Mouse (Mus musculus): ENCODE measurements at regions not wholly inside any gene's neighbourhood (a gene's known extent, or its start where the extent isn't known, plus 50 kb on each side); places are given as distances from the start of the nearest gene placed in this dataset.

DNA sequence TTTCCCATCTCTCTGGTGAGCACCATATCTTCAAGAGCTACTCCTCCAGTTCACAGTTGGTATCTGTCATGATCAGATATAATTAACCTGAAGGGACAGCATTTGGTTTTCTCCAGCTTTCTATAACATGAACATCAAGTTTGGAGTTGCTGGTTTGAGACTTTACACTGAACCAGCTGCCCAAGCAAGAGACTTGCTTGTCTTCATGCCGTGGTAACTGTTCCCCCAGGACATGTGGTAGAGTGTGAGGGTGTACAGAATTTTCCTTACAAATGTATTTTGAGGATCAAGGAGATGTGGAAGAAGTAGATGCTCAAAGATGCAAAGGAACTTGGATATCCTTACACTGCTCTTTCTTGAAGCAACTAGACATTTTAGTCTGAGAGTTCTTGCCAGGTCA lies 200.0 kb upstream of the Eci2 start:
- Histone ChIP-seq H3K4me1 (no peaks in the 10 kb centered on the region), H3K9ac (no peak overlapping the region), H3K27ac (no peak overlapping the region), H3K9me3 (no peaks in the 10 kb centered on the region), H3K4me3 (no peak overlapping the region), H3K4me2 (replicated peaks) (no peak overlapping the region), H3K36me3 (no peaks in the 10 kb centered on the region), H3K27me3 (no peaks in the 10 kb centered on the region)
- no peak for ATAC-seq (ENCODE audit: low FRiP score, low read depth)
- WGBS = 71% methylated on average over 1 of the region's 1 CpGs

DNA sequence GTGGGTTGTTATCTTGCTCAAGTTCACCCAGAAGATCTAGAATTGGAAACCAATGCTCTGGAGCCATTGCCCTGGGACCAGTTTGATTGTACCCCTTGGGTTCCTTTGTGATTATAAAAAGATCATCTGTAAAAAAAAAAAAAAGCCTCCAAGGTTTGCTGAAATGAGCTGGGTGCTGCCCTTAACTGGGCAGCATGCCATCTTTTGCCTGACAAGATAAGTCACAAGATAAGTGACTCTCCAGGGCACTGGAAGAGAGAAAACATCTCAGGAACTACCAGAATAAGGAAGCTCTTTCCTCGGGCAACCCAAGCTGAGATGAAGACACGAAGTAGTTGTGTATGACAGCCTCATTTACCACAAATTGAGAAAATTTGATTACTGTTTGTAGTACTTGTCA lies 202.7 kb upstream of the Eci2 start:
- no peak overlapping the region for H3K9ac ChIP-seq
- H3K27ac ChIP-seq = no peak overlapping the region
- H3K4me3 ChIP-seq = no peak overlapping the region
- H3K27me3 ChIP-seq = no peaks in the 10 kb centered on the region
- no peaks in the 10 kb centered on the region for H3K36me3 ChIP-seq
- WGBS = 70% methylated on average over 2 of the region's 2 CpGs
- H3K9me3 ChIP-seq = no peaks in the 10 kb centered on the region
- no peak for ATAC-seq (ENCODE audit: low FRiP score, low read depth)
- no peak overlapping the region for H3K4me2 ChIP-seq (replicated peaks)
- H3K4me1 ChIP-seq = no peaks in the 10 kb centered on the region

DNA sequence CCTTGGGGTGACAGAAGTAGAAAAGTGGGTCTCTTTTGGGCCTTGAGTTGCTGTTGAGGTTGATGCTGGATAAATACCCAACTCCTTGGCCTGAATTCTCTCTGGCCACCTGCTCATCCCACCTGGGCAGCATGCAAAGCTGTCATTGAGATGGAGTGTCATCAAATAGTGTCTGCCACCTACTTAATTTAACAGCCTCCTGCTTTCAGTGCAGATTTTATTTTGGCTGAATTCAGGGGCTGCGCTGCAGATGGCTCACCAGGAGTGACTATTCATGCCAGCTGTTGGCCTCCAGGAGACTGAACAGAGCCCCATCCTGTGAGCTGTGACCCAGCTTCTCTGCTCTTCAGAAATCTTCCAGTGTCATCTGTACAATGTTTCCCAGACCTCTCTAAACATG lies 206.7 kb upstream of the Eci2 start:
- Histone ChIP-seq H3K27me3 (no peaks in the 10 kb centered on the region), H3K9ac (no peak overlapping the region), H3K9me3 (no peaks in the 10 kb centered on the region), H3K4me2 (replicated peaks) (no peak overlapping the region), H3K36me3 (no peaks in the 10 kb centered on the region), H3K4me1 (no peaks in the 10 kb centered on the region), H3K4me3 (no peak overlapping the region), H3K27ac (no peak overlapping the region)
- no peak for ATAC-seq (ENCODE audit: low FRiP score, low read depth)
- 91% methylated on average over 1 of the region's 1 CpGs for WGBS

DNA sequence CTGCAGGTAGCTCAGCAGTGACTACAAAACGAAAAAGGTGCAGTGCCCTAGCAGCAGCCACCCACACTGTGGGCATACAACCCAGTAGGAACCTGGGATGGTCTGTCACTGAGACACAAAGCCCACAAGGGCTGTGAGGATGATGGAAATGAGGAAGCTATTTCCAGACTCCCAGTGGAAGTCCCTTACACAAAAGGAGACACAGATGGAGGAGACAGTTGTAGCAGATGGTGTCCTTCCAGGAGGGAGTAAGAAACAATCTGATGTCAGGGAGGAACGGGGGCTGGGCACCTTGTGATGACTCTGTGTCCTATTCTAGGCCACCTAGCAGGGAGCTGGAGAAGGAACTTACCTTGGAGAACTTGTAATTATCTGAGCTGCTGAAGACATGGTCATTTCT lies 214.5 kb upstream of the Eci2 start:
- 73% methylated on average over 2 of the region's 2 CpGs for WGBS
- Histone ChIP-seq H3K4me2 (replicated peaks) (no peak overlapping the region), H3K4me3 (no peak overlapping the region), H3K36me3 (no peaks in the 10 kb centered on the region), H3K27me3 (no peaks in the 10 kb centered on the region), H3K27ac (no peak overlapping the region), H3K9ac (no peak overlapping the region), H3K4me1 (no peaks in the 10 kb centered on the region), H3K9me3 (no peaks in the 10 kb centered on the region)
- ATAC-seq (ENCODE audit: low FRiP score, low read depth) = no peak

DNA sequence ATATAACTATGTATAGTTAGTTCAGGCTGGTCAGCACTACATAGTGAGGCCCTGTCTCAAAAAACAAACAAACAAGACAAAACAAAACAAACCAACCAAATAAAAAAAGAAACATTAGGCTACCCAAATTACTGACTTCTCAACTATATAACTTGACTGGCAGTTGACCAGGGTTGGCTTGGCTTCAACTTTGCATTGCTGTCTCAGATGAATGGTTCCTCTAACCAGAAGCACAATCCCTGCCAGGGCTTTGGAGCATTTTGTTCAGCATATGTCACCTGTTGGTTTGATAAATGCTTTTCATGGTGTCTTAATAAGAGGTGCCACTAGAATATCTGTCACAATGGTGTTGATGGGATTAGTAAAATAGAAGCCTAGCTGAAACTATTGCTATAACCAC lies 217.1 kb upstream of the Eci2 start:
- Histone ChIP-seq H3K27ac (no peak overlapping the region), H3K36me3 (no peaks in the 10 kb centered on the region), H3K27me3 (no peaks in the 10 kb centered on the region), H3K4me3 (no peak overlapping the region), H3K9ac (no peak overlapping the region), H3K4me1 (no peaks in the 10 kb centered on the region), H3K4me2 (replicated peaks) (no peak overlapping the region), H3K9me3 (no peaks in the 10 kb centered on the region)
- no peak for ATAC-seq (ENCODE audit: low FRiP score, low read depth)

DNA sequence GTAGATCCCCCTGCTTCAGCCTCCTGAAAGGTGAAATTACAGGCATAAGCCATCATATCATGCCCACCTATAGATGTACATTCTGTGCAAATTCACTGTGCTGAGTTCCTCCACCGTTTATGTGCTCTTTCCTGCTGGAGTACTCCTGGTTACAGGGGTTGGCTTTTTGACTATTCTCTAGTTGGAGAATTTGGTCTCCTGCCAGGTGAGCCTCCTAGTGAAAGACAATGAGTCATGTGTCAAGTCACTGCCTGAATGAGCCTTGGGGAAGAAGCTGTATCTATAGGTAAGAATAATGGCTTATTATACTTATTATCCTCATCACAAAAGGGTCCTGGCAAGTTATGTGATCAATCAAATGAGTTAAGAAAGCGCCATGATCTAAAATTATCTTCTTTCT lies 230.5 kb upstream of the Eci2 start:
- Histone ChIP-seq H3K27me3 (no peaks in the 10 kb centered on the region), H3K4me2 (replicated peaks) (no peak overlapping the region), H3K4me1 (no peaks in the 10 kb centered on the region), H3K27ac (no peak overlapping the region), H3K9me3 (no peaks in the 10 kb centered on the region), H3K4me3 (no peak overlapping the region), H3K36me3 (no peaks in the 10 kb centered on the region), H3K9ac (no peak overlapping the region)
- 79% methylated on average over 2 of the region's 2 CpGs for WGBS
- ATAC-seq (ENCODE audit: low FRiP score, low read depth) = no peak

DNA sequence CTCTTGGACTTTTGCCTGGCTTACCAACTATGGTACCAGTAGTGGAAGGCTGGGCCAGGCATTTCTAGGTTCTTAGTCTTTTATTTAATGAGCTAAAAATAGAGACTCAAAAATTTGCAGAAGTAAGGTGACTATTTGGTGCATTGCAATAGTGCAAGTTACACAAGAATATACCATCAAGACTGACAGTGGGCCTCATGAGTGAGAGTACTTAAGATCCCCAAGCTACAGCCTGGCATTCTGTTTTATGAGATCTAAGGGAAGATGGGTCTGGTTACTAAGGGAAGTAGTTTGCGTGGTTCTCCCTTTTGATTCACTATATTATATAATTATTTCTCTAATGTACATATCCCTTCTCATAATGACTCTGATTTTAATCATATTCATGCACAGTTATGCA lies 231.8 kb upstream of the Eci2 start:
- no peak overlapping the region for H3K9ac ChIP-seq
- H3K4me1 ChIP-seq = no peaks in the 10 kb centered on the region
- no peak overlapping the region for H3K4me3 ChIP-seq
- no peak overlapping the region for H3K4me2 ChIP-seq (replicated peaks)
- no peaks in the 10 kb centered on the region for H3K9me3 ChIP-seq
- no peak overlapping the region for H3K27ac ChIP-seq
- H3K27me3 ChIP-seq = no peaks in the 10 kb centered on the region
- ATAC-seq (ENCODE audit: low FRiP score, low read depth) = no peak
- WGBS = 93% methylated on average over 1 of the region's 1 CpGs
- no peaks in the 10 kb centered on the region for H3K36me3 ChIP-seq

DNA sequence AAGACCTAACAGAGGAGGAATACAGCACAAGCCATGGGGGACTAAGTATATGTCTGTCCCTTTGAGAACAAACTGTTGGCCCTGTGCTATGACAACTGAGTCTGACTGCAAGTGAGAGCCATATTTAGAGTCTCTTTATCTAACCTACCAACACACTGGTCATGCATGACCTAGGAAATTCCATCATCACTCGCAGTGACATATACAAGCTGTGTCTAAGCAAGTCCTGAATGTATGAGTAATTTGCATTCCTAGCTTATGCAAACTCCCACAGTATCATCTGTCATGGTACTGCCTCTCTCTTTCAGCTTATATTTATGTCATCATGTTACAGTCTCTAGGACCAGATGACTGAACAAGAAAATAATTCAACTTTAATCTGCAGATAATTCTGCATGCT lies 257.1 kb upstream of the Eci2 start:
- Histone ChIP-seq H3K4me3 (no peak overlapping the region), H3K4me1 (no peaks in the 10 kb centered on the region), H3K27ac (no peak overlapping the region), H3K9ac (no peak overlapping the region), H3K36me3 (no peaks in the 10 kb centered on the region), H3K9me3 (no peaks in the 10 kb centered on the region), H3K27me3 (no peaks in the 10 kb centered on the region), H3K4me2 (replicated peaks) (no peak overlapping the region)
- ATAC-seq (ENCODE audit: low FRiP score, low read depth) = no peak
- 70% methylated on average over 1 of the region's 1 CpGs for WGBS

DNA sequence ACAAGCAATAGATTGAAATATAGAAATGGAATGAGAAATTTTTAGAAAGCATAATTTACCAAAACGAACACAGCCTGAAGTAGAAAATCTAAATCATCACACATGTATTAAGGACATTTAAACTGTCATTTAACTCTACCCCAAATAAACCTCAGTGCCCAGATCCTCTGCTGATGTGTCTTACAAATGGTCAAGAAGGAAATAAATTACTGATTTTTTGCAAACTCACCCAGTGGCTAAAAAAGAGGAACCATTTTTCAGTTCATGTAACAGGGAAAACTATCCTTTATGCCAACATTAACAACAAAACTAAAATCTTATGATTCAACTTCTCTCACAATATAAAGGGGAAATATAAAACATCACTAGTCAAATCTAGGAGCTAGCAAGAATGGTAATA lies 275.2 kb upstream of the Eci2 start:
- no peaks in the 10 kb centered on the region for H3K4me1 ChIP-seq
- no peak overlapping the region for H3K4me3 ChIP-seq
- no peaks in the 10 kb centered on the region for H3K9me3 ChIP-seq
- WGBS = 83% methylated on average over 1 of the region's 1 CpGs
- no peak overlapping the region for H3K4me2 ChIP-seq (replicated peaks)
- no peak overlapping the region for H3K27ac ChIP-seq
- no peaks in the 10 kb centered on the region for H3K27me3 ChIP-seq
- no peaks in the 10 kb centered on the region for H3K36me3 ChIP-seq
- no peak for ATAC-seq (ENCODE audit: low FRiP score, low read depth)
- no peak overlapping the region for H3K9ac ChIP-seq

DNA sequence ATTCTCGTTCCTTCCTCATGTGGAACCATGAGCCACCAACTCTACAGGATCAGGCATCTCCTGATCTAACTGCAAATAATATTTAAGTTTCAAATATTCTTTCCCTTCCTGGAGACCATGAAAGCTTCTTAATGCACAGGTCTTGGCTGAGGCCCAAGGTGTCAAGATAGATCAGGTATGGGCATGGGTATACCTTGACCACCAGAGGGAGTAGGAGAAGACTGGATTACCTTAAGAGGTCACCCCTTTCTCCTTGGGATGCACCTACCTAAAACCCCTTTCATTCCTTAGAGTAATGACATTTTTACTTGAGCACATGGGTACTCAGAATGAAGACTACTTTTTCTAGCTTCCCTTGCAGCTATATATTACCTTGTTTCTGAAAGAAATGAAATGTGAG lies 289.9 kb upstream of the Eci2 start:
- no peak overlapping the region for H3K4me3 ChIP-seq
- no peaks in the 10 kb centered on the region for H3K9me3 ChIP-seq
- no peaks in the 10 kb centered on the region for H3K4me1 ChIP-seq
- no peak for ATAC-seq (ENCODE audit: low FRiP score, low read depth)
- 86% methylated on average over 1 of the region's 1 CpGs for WGBS
- no peak overlapping the region for H3K4me2 ChIP-seq (replicated peaks)
- no peak overlapping the region for H3K9ac ChIP-seq
- H3K27me3 ChIP-seq = no peaks in the 10 kb centered on the region
- H3K36me3 ChIP-seq = no peaks in the 10 kb centered on the region
- no peak overlapping the region for H3K27ac ChIP-seq

DNA sequence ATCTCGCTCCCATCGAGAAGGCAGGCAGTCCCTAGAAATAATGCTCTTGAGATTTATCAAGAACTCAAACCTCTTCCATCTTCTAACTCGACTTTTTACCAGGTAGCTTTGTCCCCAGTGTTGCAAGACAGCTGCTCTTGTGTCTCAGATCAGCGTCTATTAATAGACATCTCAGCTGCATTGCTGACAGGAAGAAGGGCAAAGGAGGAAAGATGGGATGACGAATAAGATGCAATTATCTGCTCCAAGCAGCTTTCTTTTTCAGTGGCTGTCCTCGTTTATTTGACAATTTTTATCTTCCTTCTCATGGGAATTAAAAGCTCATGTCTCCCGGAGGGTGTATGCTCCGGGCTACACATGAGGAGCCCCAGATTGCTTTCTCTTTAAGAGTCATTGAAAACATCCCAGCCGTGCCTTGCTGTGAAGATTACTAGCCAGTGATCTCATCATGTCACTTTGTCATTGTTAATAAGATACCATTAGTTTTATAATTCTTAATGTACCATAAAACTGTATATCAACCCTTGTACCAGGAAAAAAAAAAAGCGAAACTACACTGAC lies 299.9 kb upstream of the Eci2 start:
- 65% methylated on average over 10 of the region's 10 CpGs for WGBS
- Histone ChIP-seq H3K27me3 (no peaks in the 10 kb centered on the region), H3K9me3 (no peaks in the 10 kb centered on the region), H3K4me3 (no peak overlapping the region), H3K36me3 (no peaks in the 10 kb centered on the region), H3K27ac (no peak overlapping the region), H3K4me1 (no peaks in the 10 kb centered on the region), H3K9ac (no peak overlapping the region), H3K4me2 (replicated peaks) (no peak overlapping the region)
- no peak for ATAC-seq (ENCODE audit: low FRiP score, low read depth)

DNA sequence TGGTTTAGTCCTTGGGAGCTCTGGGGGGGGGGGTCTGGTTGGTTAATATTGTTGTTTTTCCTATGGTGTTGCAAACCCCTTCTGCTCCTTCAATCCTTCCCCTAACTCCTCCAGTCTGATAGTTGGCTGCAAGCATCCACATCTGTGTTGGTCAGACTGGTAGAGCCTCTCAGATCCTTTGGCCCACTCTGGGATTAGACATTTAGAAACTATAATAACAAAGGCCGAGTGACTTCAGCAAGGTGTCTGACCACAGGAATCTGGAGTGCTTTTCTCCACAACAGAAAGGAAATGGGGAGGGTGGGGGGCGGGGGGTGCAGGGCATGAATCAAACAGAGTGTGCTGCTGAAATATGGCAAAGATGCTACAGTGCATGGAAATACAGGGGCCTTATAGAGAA lies 301.4 kb upstream of the Eci2 start:
- no peaks in the 10 kb centered on the region for H3K4me1 ChIP-seq
- no peak overlapping the region for H3K4me3 ChIP-seq
- no peak for ATAC-seq (ENCODE audit: low FRiP score, low read depth)
- H3K27me3 ChIP-seq = no peaks in the 10 kb centered on the region
- H3K36me3 ChIP-seq = no peaks in the 10 kb centered on the region
- 57% methylated on average over 2 of the region's 2 CpGs for WGBS
- no peak overlapping the region for H3K4me2 ChIP-seq (replicated peaks)
- no peak overlapping the region for H3K9ac ChIP-seq
- no peaks in the 10 kb centered on the region for H3K9me3 ChIP-seq
- no peak overlapping the region for H3K27ac ChIP-seq

DNA sequence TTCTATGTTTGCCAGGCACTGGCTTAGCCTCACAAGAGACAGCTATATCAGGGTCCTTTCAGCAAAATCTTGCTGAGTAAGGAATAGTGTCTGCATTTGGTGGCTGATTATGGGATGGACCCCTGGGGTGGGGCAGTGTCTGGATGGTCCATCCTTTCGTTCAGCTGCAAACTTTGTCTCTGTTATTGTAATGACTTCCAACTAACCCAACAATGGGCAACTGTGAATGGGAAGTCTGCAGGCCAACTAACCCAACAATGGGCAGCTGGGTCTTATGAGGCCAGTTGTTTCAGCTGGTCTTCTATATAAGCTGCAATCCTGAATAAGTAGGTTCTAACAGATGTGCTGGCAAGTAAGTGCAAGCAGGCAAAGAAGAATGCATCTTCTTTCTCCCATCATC lies 304.0 kb upstream of the Eci2 start:
- WGBS = 80% methylated on average over 1 of the region's 1 CpGs
- H3K9me3 ChIP-seq = no peaks in the 10 kb centered on the region
- H3K4me1 ChIP-seq = no peaks in the 10 kb centered on the region
- H3K36me3 ChIP-seq = no peaks in the 10 kb centered on the region
- no peaks in the 10 kb centered on the region for H3K27me3 ChIP-seq
- no peak overlapping the region for H3K4me2 ChIP-seq (replicated peaks)
- H3K27ac ChIP-seq = no peak overlapping the region
- H3K9ac ChIP-seq = no peak overlapping the region
- H3K4me3 ChIP-seq = no peak overlapping the region
- no peak for ATAC-seq (ENCODE audit: low FRiP score, low read depth)

Measured in limb, embryonic 13.5 days (tissue).